Mouse (Mus musculus): ENCODE results near the gene Engase.

The Engase gene

GRCm38 (mm10) chr11:118490566-118491218 is 14.1 kb downstream of the Engase start:
- peak; percentile 73 for DNase-seq

GRCm38 (mm10) chr11:118491230-118491629 is 14.6 kb downstream of the Engase start:
- no peak for DNase-seq

- DNase-seq: no peak
Measured at GRCm38 (mm10) chr11:118493458-118493857, 16.8 kb downstream of the Engase start.

- no peak for DNase-seq
Measured at GRCm38 (mm10) chr11:118494001-118494737, 17.5 kb downstream of the Engase start.

GRCm38 (mm10) chr11:118495065-118495464 is 18.4 kb downstream of the Engase start:
- no peak for DNase-seq

GRCm38 (mm10) chr11:118496066-118496689 is 19.5 kb downstream of the Engase start:
- peak; percentile 57 for DNase-seq

- no peak for DNase-seq
Measured at GRCm38 (mm10) chr11:118502990-118503389, 26.4 kb downstream of the Engase start.

- no peak for DNase-seq
Measured at GRCm38 (mm10) chr11:118503418-118504179, 27.0 kb downstream of the Engase start.

GRCm38 (mm10) chr11:118504180-118504454 is 27.5 kb downstream of the Engase start:
- DNase-seq: no peak

GRCm38 (mm10) chr11:118507095-118507494 is 30.5 kb downstream of the Engase start:
- DNase-seq: no peak

GRCm38 (mm10) chr11:118507904-118508303 is 31.3 kb downstream of the Engase start:
- peak; percentile 82 for DNase-seq

GRCm38 (mm10) chr11:118508341-118508740 is 31.7 kb downstream of the Engase start:
- DNase-seq: no peak

GRCm38 (mm10) chr11:118511851-118512250 is 35.2 kb downstream of the Engase start:
- peak; percentile 74 for DNase-seq

- DNase-seq: no peak
Measured at GRCm38 (mm10) chr11:118512257-118512910, 35.8 kb downstream of the Engase start.

- DNase-seq: no peak
Measured at GRCm38 (mm10) chr11:118517924-118518323, 41.3 kb downstream of the Engase start.

- no peak for DNase-seq
Measured at GRCm38 (mm10) chr11:118518743-118519142, 42.1 kb downstream of the Engase start.

GRCm38 (mm10) chr11:118520251-118520650 is 43.6 kb downstream of the Engase start:
- no peak for DNase-seq

GRCm38 (mm10) chr11:118520932-118521331 is 44.3 kb downstream of the Engase start:
- no peak for DNase-seq

- DNase-seq: no peak
Measured at GRCm38 (mm10) chr11:118523496-118524145, 47.0 kb downstream of the Engase start.

GRCm38 (mm10) chr11:118525059-118525458 is 48.4 kb downstream of the Engase start:
- DNase-seq: no peak

GRCm38 (mm10) chr11:118528761-118529160 is 52.1 kb downstream of the Engase start:
- DNase-seq: no peak

GRCm38 (mm10) chr11:118530313-118530712 is 53.7 kb downstream of the Engase start:
- no peak for DNase-seq
